Mouse (Mus musculus): Measurements from ENCODE around the gene Ift81.

Gene Ift81

GRCm38 (mm10) chr5:122548671-122549070, 65.6 kb downstream of the Ift81 start:
- in situ Hi-C loops (cut with MboI, MseI): no loop called here

- in situ Hi-C loops (cut with MboI, MseI): no loop called here
These were observed 66.5 kb downstream of the Ift81 start for GRCm38 (mm10) chr5:122547810-122548209.

GRCm38 (mm10) chr5:122547251-122547714, 67.0 kb downstream of the Ift81 start:
- in situ Hi-C loops (cut with MboI, MseI): no loop called here

- in situ Hi-C loops (cut with MboI, MseI): no loop called here
These were observed 70.9 kb downstream of the Ift81 start for GRCm38 (mm10) chr5:122543392-122543791.

- in situ Hi-C loops (cut with MboI, MseI): no loop called here
These were observed 72.4 kb downstream of the Ift81 start for GRCm38 (mm10) chr5:122541871-122542270.

GRCm38 (mm10) chr5:122538077-122538476, 76.2 kb downstream of the Ift81 start:
- in situ Hi-C loops (cut with MboI, MseI): loop anchor here in 1 of 2 experiments (10.0 kb wide), 1 partner anchor 207 kb away; no protein-coding TSS in a partner anchor

DNA sequence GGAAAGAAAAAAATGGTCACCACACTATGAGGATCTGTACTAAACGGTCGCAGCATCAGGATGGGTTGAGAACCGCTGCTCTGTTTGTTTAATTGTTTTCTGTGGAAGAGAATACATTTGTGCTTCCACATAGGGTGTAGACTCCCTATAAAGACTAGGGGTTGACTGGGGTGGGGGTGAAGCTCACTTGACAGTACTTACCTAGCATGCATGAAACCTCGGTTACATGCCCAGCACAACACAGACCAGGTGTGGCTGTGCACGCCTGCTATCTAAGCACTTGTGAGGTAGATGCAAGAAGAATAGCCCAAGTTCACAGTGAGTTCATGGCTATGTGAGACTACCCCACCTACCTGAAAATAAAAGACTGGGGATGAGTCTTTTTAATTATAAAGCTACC, 76.7 kb downstream of the Ift81 start:
- in situ Hi-C loops (cut with MboI, MseI): loop anchor here in 1 of 2 experiments (10.0 kb wide), 1 partner anchor 207 kb away; no protein-coding TSS in a partner anchor

DNA sequence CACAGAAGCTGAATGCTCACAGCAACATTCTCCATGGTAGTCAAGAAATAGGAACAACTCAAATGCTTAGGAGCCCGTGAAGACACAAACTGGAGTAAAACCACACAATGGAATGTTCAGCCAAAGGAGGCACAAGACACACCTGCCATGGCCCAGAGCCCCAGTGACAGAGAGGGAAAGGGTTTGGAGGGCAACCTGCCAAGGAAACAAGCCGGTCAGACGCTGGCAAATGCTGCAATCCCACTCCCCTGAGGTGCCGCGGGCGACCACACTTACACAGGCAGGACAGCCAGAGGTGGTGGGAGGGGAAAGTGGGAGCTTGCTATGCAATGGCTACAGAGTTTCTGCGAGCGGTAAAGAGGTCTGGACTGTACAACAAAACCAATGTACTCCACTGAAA, 80.4 kb downstream of the Ift81 start:
- in situ Hi-C loops (cut with MboI, MseI): loop anchor here in 1 of 2 experiments (10.0 kb wide), 1 partner anchor 211 kb away; no protein-coding TSS in a partner anchor

GRCm38 (mm10) chr5:122529913-122530604, 84.3 kb downstream of the Ift81 start:
- in situ Hi-C loops (cut with MboI, MseI): loop anchor here (10.0 kb wide), 2 partner anchors 215 to 655 kb away; partner anchors contain the start of gene Hpd (in 1 of the 2)

- in situ Hi-C loops (cut with MboI, MseI): loop anchor here in 1 of 2 experiments (10.0 kb wide), 1 partner anchor 655 kb away; the partner anchor contains the start of gene Hpd
These were observed 85.0 kb downstream of the Ift81 start for GRCm38 (mm10) chr5:122529316-122529715.

DNA sequence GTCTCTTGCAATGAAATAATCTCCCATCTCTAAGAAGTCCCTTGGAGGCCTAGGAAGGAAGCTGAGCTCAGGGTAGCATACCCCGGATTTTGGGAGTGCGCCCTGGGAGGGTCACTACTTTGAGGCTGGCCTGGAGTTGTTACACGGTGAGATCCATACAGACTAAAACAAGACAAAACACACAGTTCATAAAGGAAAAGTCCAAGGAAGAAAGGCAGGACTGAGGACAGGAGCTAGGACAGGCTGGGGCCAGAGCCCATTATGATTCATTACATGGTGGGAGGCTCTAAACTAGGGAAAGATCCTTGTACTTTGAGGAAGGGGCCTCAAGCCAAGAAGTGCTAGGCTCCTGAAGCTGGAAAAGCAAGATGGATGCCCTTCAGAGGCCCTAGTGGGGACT, 85.7 kb downstream of the Ift81 start:
- in situ Hi-C loops (cut with MboI, MseI): loop anchor here in 1 of 2 experiments (10.0 kb wide), 1 partner anchor 656 kb away; the partner anchor contains the start of gene Hpd

DNA sequence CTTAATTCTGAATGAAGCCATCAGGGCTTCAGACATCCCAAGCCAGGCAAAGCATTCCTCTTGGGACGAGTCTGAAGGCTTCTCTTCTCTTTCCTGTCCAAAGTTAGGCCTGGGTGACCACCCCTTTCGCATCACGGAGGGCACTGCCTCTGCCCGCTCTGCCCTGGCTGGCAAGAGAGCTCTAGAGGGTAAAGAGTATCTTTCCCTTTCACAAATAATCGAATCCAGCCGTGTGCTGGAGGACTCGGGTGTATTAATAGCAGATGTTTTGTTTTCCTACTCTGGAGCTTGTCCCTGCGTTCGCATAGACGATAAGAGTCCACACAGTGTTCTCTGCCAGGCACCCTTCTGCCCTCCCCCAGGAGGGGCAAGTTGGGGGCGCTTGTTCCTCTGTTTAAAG, 86.6 kb downstream of the Ift81 start:
- in situ Hi-C loops (cut with MboI, MseI): loop anchor here in 1 of 2 experiments (10.0 kb wide), 1 partner anchor 657 kb away; the partner anchor contains the start of gene Hpd

DNA sequence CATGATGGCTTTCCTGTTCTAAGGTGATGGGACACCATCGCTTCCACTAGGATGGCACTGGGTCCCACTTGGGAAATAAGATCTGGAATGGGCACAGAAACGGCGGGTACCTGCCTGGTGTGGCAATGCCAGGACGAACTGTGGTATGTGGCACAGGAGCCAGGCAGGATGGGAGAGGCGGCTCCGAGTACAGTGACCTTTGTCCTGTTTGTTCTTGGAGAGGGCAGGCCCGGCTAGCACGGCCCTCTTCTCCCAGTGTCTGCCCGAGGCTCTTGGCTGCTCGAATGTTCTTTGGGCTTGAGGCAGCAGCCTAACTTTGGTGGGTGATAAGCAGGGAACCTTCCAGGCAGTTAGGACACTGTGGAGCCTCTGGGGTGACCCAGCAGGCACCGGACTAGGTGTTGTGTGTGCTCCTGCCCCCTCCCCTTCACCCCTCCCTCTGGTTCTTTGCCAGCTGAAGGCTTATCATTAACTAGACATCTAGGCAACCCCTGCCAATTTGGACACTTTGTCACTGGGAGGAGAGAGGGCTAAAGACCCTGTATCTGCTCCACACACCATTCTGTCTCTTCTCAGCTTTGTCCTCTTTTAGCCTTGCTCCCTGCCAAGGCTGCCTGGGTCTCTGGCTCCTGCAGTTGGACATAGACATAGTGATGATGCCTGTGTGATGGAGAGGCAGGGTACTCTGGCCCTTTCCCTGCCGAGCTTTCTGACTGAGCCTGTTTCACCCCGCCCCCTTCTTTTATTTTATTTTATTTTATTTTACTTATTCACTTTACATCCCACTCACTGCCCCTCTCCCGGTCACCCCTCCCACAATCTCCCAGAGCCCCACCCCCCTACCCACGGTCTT, 87.2 kb downstream of the Ift81 start:
- in situ Hi-C loops (cut with MboI, MseI): loop anchor here in 1 of 2 experiments (10.0 kb wide), 1 partner anchor 658 kb away; the partner anchor contains the start of gene Hpd

DNA sequence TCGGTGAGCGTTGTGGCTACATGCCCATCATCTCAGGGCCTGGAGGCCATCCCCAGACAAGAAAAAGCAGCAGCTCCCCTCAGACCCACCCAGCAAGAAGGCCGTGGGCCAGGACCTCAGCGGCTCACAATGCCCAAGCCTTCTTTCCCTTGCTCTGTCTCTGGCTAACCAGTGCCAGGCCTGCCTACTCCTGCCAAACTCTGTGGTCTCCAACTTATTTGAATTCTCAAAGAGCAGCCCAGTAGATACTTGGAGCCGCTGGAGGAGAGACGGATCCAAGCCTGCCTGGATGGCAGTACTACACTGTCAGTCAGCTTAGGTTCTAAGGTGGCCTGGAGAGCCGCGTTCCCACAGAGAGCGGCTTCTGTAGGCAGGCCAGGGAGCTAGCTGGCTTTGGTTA, 87.9 kb downstream of the Ift81 start:
- in situ Hi-C loops (cut with MboI, MseI): loop anchor here in 1 of 2 experiments (10.0 kb wide), 1 partner anchor 658 kb away; the partner anchor contains the start of gene Hpd

- in situ Hi-C loops (cut with MboI, MseI): loop anchor here in 1 of 2 experiments (10.0 kb wide), 1 partner anchor 659 kb away; the partner anchor contains the start of gene Hpd
These were observed 88.9 kb downstream of the Ift81 start for GRCm38 (mm10) chr5:122525238-122525931.

DNA sequence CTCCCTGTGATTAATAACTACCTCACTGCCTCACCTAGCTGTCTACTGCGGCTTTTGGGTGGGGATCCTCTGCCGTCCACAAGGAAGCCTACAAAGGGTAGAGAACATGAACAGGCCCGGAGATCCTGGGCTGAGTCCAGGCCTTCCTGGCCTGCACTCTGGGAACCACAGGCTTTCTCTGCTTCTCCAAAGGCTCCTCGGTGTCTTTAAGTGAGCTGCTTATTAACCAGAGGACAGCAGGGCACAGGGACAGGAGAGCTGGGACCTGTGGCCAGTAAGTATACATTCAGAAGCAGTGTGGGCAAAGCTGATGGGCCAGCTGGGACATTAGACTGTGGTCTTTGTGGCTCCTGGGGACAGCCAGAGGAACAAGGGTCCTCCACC, 89.5 kb downstream of the Ift81 start:
- in situ Hi-C loops (cut with MboI, MseI): loop anchor here in 1 of 2 experiments (10.0 kb wide), 1 partner anchor 660 kb away; the partner anchor contains the start of gene Hpd

GRCm38 (mm10) chr5:122524244-122524643, 90.1 kb downstream of the Ift81 start:
- in situ Hi-C loops (cut with MboI, MseI): loop anchor here in 1 of 2 experiments (10.0 kb wide), 1 partner anchor 661 kb away; the partner anchor contains the start of gene Hpd

GRCm38 (mm10) chr5:122521130-122521473, 93.2 kb downstream of the Ift81 start:
- in situ Hi-C loops (cut with MboI, MseI): loop anchor here in 1 of 2 experiments (10.0 kb wide), 1 partner anchor 664 kb away; the partner anchor contains the start of gene Hpd

DNA sequence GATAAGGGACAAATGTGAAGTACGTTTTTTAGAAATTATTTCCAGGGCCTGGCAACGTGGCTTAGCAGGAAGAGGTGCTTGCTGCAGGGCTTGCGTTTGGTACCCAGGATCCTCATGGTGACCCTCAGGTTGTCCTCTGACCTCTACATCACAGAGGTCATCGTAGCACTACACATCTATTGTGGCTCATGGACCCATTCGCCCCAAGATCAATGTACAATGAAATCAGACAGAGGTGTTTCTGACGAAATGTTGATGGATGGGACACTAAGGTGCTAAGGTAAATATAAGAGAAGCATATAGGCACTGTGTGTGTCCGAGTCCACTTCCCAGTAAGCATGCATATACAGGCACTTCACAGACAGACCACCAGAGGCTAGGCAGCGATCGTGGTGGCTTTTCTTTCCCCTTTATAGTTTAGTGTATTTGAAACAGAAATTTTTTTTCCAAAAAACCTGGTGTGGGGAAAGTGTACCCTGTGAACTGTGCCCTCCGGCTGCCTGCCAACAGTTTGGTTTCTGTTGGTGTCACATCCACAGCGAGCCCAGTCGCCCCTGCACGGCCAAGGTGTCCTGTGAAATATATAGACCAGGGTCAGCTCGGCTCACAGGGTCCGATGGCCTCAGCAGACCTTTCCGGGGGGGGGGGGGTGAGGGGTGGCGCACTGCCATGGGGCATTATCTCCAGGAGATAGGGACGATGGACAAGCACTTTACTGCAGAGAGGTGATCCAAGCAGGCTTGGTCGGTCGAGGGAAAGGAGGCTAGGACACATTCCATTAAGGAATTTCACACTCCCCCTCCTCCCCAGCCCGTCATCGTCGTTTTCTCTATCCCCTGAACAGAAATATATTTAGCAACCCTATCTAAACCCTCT, 93.8 kb downstream of the Ift81 start:
- in situ Hi-C loops (cut with MboI, MseI): loop anchor here in 1 of 2 experiments (10.0 kb wide), 1 partner anchor 664 kb away; the partner anchor contains the start of gene Hpd
